Mouse (Mus musculus): ENCODE results near the gene Igsf11.

DNA sequence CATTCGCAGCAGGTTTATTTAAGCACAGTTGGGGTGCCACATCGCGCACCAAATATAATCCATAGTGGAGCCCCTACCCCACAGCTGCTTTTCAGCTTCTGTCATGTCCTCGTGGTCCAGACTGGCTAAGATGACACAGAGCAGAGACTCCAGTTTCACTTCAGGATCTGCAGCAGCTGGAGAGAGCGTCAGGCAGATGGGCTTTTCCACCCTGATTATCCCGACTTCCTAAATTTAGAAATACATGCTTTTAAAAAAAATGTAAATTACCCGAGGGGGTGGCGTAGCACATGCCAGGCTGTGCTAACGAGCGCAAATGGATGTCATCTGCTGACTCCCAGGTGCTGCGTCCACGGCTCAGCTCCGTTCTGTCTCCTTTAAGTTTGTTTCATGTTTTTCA, 32.5 kb downstream of the Igsf11 start:
- TF ChIP-seq CTCF (IDR thresholded peaks at IDR 0.05; ENCODE audit: low read depth): no peak
- TF ChIP-seq EP300 (IDR thresholded peaks at IDR 0.05; ENCODE audit: low read depth): no peak
